Mouse (Mus musculus) hindbrain, embryonic 12.5 days (tissue): ENCODE results near the gene Psapl1. TPM values are rescaled to one million over a fixed set of nuclear protein-coding genes. Genes with fewer than 3 reads are reported as not detected.

Experiments
- ATAC-seq: fragments of 200-750 bp; cut with Nextera tagmentation; 2 replicates; pipeline ENCODE4 v1.8.0; 2017; ENCODE audit warnings: moderate TSS enrichment; ENCODE audit not compliant: low FRiP score
- H3K27ac ChIP-seq: fragments of 300-500 bp; sonication (generic); 2 replicates; pipeline ENCODE4 v1.5.1; 2016; ENCODE audit warnings: mild to moderate bottlenecking
- H3K27me3 ChIP-seq: fragments of 300-500 bp; sonication (generic); 2 replicates; pipeline ENCODE4 v1.6.1; 2016; ENCODE audit warnings: mild to moderate bottlenecking
- H3K36me3 ChIP-seq: fragments of 300-500 bp; sonication (generic); 2 replicates; pipeline ENCODE4 v1.6.1; 2016; ENCODE audit warnings: mild to moderate bottlenecking
- H3K4me1 ChIP-seq: fragments of 300-500 bp; sonication (generic); 2 replicates; pipeline ENCODE4 v1.6.1; 2016
- H3K4me2 ChIP-seq: fragments of 300-500 bp; sonication (generic); replicated peaks from 2 replicates; pipeline ENCODE4 v1.6.1; 2016; ENCODE audit warnings: mild to moderate bottlenecking
- H3K4me3 ChIP-seq: fragments of 300-500 bp; sonication (generic); 2 replicates; pipeline ENCODE4 v1.5.1; 2016; ENCODE audit warnings: mild to moderate bottlenecking
- H3K9ac ChIP-seq: fragments of 300-500 bp; sonication (generic); 2 replicates; pipeline ENCODE4 v1.6.1; 2016; ENCODE audit warnings: mild to moderate bottlenecking, moderate library complexity
- H3K9me3 ChIP-seq: fragments of 300-500 bp; sonication (generic); replicated peaks from 2 replicates; pipeline ENCODE4 v1.6.1; 2016; ENCODE audit warnings: mild to moderate bottlenecking
- WGBS: fragments of 180-500 bp; shearing (Covaris S2); methylation state at CpG from one replicate; pipeline ENCODE4 v1.1.7; 2016; 5-methylcytosine and 5-hydroxymethylcytosine counted together
- polyA plus RNA-seq: library from polyadenylated mRNA; unstranded; fragments of >200 nt; fragmentation: Nextera tagmentation; extraction: Ambion mirVana; gene quantifications from 2 replicates; pipeline ENCODE4 v1.2.1, GENCODE M21; 2016

Psapl1 gene
- 0.08 TPM in 1 of 2 replicates, not detected in the other for polyA plus RNA-seq

GRCm38 (mm10) chr5:36203916-36204315, at the start of gene Psapl1:
Psapl1 (plus strand) TSS chr5:36204021.
- Histone ChIP-seq H3K4me2 (no peak within 1 kb of the TSS), H3K27me3 (no peaks in the 10 kb centered on the region), H3K9ac (no peak within 1 kb of the TSS), H3K36me3 (no peaks in the 10 kb centered on the region), H3K4me3 (no peak within 1 kb of the TSS), H3K27ac (no peak within 1 kb of the TSS), H3K4me1 (0 out of 2 replicates have a peak, but pooled peaks cover 9% of the 10 kb centered on the region), H3K9me3 (no peaks in the 10 kb centered on the region)
- 92% methylated on average over 10 of the region's 10 CpGs for WGBS
- no peak for ATAC-seq

- no peaks in the 10 kb centered on the region for H3K36me3 ChIP-seq
- H3K9me3 ChIP-seq = no peaks in the 10 kb centered on the region
- peak; percentile 45; the same call in 1 of the 2 replicates for ATAC-seq
- 22% methylated on average over 8 of the region's 8 CpGs for WGBS
- peaks cover 30% of the 10 kb centered on the region for H3K4me1 ChIP-seq
- peak overlapping the region; percentile 67 for H3K27ac ChIP-seq
- no peak overlapping the region for H3K9ac ChIP-seq
- H3K4me3 ChIP-seq = no peak overlapping the region
- H3K27me3 ChIP-seq = 0 out of 2 replicates have a peak, but pooled peaks cover 6% of the 10 kb centered on the region
- H3K4me2 ChIP-seq = no peak overlapping the region
These were observed 48.8 kb upstream of the Psapl1 start for GRCm38 (mm10) chr5:36154879-36155485.

GRCm38 (mm10) chr5:36165424-36166302, 38.2 kb upstream of the Psapl1 start:
- Histone ChIP-seq H3K4me2 (no peak overlapping the region), H3K36me3 (no peaks in the 10 kb centered on the region), H3K9ac (no peak overlapping the region), H3K4me1 (peaks cover 29% of the 10 kb centered on the region), H3K9me3 (no peaks in the 10 kb centered on the region), H3K27ac (peak overlapping the region; percentile 52), H3K4me3 (no peak overlapping the region), H3K27me3 (no peaks in the 10 kb centered on the region)
- ATAC-seq = peak; percentile 18; the same call in 1 of the 2 replicates
- WGBS = 83% methylated on average over 21 of the region's 21 CpGs

DNA sequence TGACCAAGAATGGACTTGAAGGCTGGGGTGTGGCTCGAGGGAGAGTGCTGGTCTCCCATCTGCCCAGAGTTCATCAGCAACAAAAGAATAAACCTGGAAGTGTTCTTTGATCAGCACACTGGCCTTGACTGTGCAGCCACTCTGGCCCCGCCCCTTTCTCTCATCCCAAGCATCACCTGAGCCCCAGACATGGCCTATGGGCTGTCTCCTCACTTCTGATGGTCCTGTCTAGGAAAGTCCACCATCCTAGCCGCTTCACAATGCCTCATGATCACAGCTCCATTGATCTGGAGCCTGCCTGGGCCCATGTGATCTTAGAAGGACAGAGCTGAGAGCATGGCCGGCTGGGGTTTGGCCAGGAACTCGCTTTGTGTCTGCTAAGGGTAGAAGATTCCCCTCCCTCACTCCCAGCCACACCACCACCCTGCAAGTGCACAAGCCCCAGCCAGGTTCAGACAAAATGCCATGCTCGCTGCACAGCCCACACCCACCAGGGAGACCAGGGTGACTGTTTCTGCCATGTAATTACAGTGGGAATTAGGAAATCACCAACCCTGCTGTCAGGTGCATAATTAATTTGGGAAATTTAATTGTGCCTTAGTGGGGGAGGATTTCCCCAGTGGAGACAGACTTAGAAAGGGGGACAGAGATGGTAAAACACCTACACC, 37.3 kb upstream of the Psapl1 start:
- WGBS = 64% methylated on average over 6 of the region's 6 CpGs
- peak; percentile 41; the same call in 1 of the 2 replicates for ATAC-seq
- no peak overlapping the region for H3K4me2 ChIP-seq
- H3K27me3 ChIP-seq = no peaks in the 10 kb centered on the region
- H3K4me3 ChIP-seq = no peak overlapping the region
- no peaks in the 10 kb centered on the region for H3K36me3 ChIP-seq
- peaks cover 29% of the 10 kb centered on the region for H3K4me1 ChIP-seq
- H3K27ac ChIP-seq = peak overlapping the region; percentile 52
- no peak overlapping the region for H3K9ac ChIP-seq
- no peaks in the 10 kb centered on the region for H3K9me3 ChIP-seq

DNA sequence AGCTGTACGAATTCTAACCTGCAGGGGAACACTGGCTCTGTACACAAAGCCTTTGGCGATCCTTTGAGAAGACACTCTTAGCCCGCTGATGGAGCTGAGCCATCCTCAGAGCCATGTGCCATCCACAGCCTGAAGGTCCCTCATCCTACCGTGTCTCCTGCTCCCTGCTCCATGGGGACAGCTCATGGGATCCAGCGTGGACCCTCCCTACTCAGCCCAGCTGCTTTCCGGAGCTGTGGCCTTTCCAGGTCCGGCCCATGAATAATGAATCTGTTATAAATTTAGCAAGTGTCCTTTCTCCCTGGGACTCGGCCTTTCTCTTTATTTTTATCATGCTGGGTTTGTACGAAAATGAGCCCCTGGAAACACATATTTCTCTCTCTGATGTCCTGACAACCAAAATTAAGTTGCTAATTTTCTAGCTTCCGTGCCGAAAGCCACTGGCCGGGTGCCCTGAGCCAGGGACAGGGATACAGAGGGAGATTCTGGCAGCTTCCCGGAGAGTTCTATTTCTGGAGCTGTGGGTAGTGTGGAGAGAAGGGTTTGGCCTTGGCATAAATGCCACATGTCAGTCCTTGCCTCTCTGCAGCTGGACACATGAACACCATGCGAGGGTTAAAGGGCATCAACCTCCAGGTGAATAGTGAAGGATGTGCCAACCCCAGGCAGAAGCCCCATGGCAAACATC, 34.7 kb upstream of the Psapl1 start:
- no peaks in the 10 kb centered on the region for H3K36me3 ChIP-seq
- no peaks in the 10 kb centered on the region for H3K9me3 ChIP-seq
- H3K27ac ChIP-seq = no peak overlapping the region
- peaks cover 3% of the 10 kb centered on the region; the same call in 1 of the 2 replicates for H3K27me3 ChIP-seq
- no peak overlapping the region for H3K4me2 ChIP-seq
- H3K4me3 ChIP-seq = no peak overlapping the region
- H3K9ac ChIP-seq = no peak overlapping the region
- peaks cover 29% of the 10 kb centered on the region for H3K4me1 ChIP-seq
- 58% methylated on average over 14 of the region's 14 CpGs for WGBS
- ATAC-seq = no peak

- Histone ChIP-seq H3K4me3 (no peak overlapping the region), H3K27ac (peak overlapping the region; percentile 79), H3K9ac (no peak overlapping the region), H3K27me3 (peaks cover 3% of the 10 kb centered on the region), H3K4me1 (peaks cover 14% of the 10 kb centered on the region), H3K9me3 (no peaks in the 10 kb centered on the region), H3K36me3 (no peaks in the 10 kb centered on the region), H3K4me2 (no peak overlapping the region; the same call in 1 of the 2 replicates)
- peak; percentile 86 for ATAC-seq
- WGBS = 10% methylated on average over 9 of the region's 9 CpGs
These were observed 29.2 kb upstream of the Psapl1 start for GRCm38 (mm10) chr5:36174569-36175115.

DNA sequence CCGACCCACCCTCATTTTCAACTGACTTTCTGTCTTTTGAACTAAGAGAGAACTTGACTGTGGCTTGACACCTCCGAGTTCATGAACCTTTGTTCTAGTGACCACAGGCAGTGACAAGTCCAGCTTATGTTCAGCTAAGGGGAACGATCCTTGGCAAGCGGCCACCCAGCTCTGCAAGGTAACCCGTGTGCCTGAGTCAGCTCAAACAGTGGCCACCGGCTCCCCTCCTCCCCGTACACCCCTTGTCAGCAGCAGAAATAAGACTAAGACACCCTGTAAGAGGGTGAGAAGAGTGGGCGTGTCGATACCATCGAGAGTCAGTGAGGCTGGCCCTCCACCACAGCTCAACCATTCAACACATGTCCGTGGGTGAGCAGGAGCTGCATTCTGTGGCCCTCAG, 27.4 kb upstream of the Psapl1 start:
- no peak overlapping the region for H3K4me3 ChIP-seq
- H3K9me3 ChIP-seq = no peaks in the 10 kb centered on the region
- H3K36me3 ChIP-seq = no peaks in the 10 kb centered on the region
- no peak overlapping the region for H3K9ac ChIP-seq
- no peak for ATAC-seq
- WGBS = 87% methylated on average over 11 of the region's 11 CpGs
- peaks cover 3% of the 10 kb centered on the region for H3K27me3 ChIP-seq
- H3K27ac ChIP-seq = no peak overlapping the region
- peaks cover 14% of the 10 kb centered on the region for H3K4me1 ChIP-seq
- H3K4me2 ChIP-seq = no peak overlapping the region

GRCm38 (mm10) chr5:36176873-36177272, 26.9 kb upstream of the Psapl1 start:
- Histone ChIP-seq H3K9me3 (no peaks in the 10 kb centered on the region), H3K27ac (no peak overlapping the region), H3K4me2 (no peak overlapping the region), H3K4me3 (no peak overlapping the region), H3K36me3 (no peaks in the 10 kb centered on the region), H3K4me1 (peaks cover 14% of the 10 kb centered on the region), H3K27me3 (peaks cover 3% of the 10 kb centered on the region), H3K9ac (no peak overlapping the region)
- 94% methylated on average over 4 of the region's 4 CpGs for WGBS
- no peak for ATAC-seq

DNA sequence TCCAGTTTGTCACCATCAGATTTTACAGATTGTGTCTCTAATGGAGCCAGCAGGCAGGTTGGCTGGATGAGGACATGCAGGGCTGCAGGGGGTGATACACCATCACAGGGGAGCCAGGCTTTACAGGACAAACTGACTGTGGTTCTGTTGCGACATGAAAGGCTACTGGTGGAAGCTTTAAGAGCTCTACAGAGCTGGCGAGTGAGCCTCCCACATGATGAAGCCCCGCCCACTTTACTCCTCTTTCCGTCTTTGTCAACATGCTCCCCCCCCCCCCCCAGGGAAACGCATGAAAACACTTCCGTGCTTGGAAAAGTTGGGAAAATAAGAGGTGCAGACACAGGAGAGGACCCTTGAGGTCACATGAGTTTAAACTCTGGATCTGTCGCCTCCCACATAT, 25.6 kb upstream of the Psapl1 start:
- Histone ChIP-seq H3K4me3 (no peak overlapping the region), H3K9ac (no peak overlapping the region), H3K4me2 (no peak overlapping the region), H3K27ac (no peak overlapping the region), H3K36me3 (no peaks in the 10 kb centered on the region), H3K9me3 (no peaks in the 10 kb centered on the region), H3K4me1 (peaks cover 14% of the 10 kb centered on the region), H3K27me3 (no peaks in the 10 kb centered on the region; the same call in none of the 2 replicates)
- no peak for ATAC-seq
- 65% methylated on average over 7 of the region's 7 CpGs for WGBS

- H3K4me1 ChIP-seq = peaks cover 14% of the 10 kb centered on the region
- no peaks in the 10 kb centered on the region for H3K9me3 ChIP-seq
- WGBS = 93% methylated on average over 3 of the region's 3 CpGs
- no peak overlapping the region for H3K27ac ChIP-seq
- no peaks in the 10 kb centered on the region for H3K36me3 ChIP-seq
- H3K27me3 ChIP-seq = no peaks in the 10 kb centered on the region; the same call in 1 of the 2 replicates
- H3K9ac ChIP-seq = no peak overlapping the region
- no peak overlapping the region for H3K4me3 ChIP-seq
- no peak for ATAC-seq
- no peak overlapping the region for H3K4me2 ChIP-seq
These were observed 25.0 kb upstream of the Psapl1 start for GRCm38 (mm10) chr5:36178785-36179184.

GRCm38 (mm10) chr5:36179708-36180107, 24.1 kb upstream of the Psapl1 start:
- no peak overlapping the region for H3K9ac ChIP-seq
- H3K4me3 ChIP-seq = no peak overlapping the region
- no peaks in the 10 kb centered on the region; the same call in 1 of the 2 replicates for H3K27me3 ChIP-seq
- no peak overlapping the region for H3K4me2 ChIP-seq
- H3K4me1 ChIP-seq = peaks cover 13% of the 10 kb centered on the region
- ATAC-seq = no peak
- WGBS = 88% methylated on average over 5 of the region's 5 CpGs
- H3K27ac ChIP-seq = no peak overlapping the region
- no peaks in the 10 kb centered on the region for H3K9me3 ChIP-seq
- no peaks in the 10 kb centered on the region for H3K36me3 ChIP-seq
